Mouse (Mus musculus): ENCODE results near the gene Kndc1. TPM values are rescaled to one million over a fixed set of nuclear protein-coding genes. Genes with fewer than 3 reads are reported as not detected.

Kndc1 gene
- polyA plus RNA-seq, 1 experiment from 2014 or later = 0.11 TPM

MicroRNAs encoded within 50 kb of the gene (microRNA counts, 519-probe panel; counts per million panel counts)
- microRNA mmu-miR-202-3p (209 counts per million, percentile 61 among the panel's probes with 10 or more counts), microRNA mmu-miR-202-5p (1,635 counts per million, percentile 62 among the panel's probes with 10 or more counts)

Small RNA genes within 50 kb of the gene (microRNA-seq; reads per million reads assigned to microRNA genes)
- gene Mir202 = not detected
- 0.82 reads per million for gene Mir7062
- not detected for gene mmu-mir-7686

Other genes with a start within 250 kb of the Kndc1 start
- gene Cfap46, start 210.9 kb upstream of the Kndc1 start, polyA plus RNA-seq (2015; fragmentation: Nextera tagmentation; extraction: Ambion mirVana) = 0.05 TPM in 1 of 2 replicates, not detected in the other
- gene Adgra1, start 60.5 kb upstream of the Kndc1 start, polyA plus RNA-seq (2015; fragmentation: Nextera tagmentation; extraction: Ambion mirVana) = 0.13 and 0.14 TPM in 2 replicates
- not detected in 2 replicates for gene Utf1, start 49.1 kb downstream of the Kndc1 start, polyA plus RNA-seq (2015; fragmentation: Nextera tagmentation; extraction: Ambion mirVana)
- 0.28 TPM in 1 of 2 replicates, not detected in the other for gene 6430531B16Rik, start 84.1 kb downstream of the Kndc1 start, polyA plus RNA-seq (2015; fragmentation: Nextera tagmentation; extraction: Ambion mirVana)
- gene Adam8, start 97.9 kb downstream of the Kndc1 start, polyA plus RNA-seq (2015; fragmentation: Nextera tagmentation; extraction: Ambion mirVana) = 0.83 and 1.0 TPM in 2 replicates
- 27.7 and 33.6 TPM in 2 replicates for gene Zfp511, start 141.7 kb downstream of the Kndc1 start, polyA plus RNA-seq (2015; fragmentation: Nextera tagmentation; extraction: Ambion mirVana)
- gene Tubgcp2, start 142.0 kb downstream of the Kndc1 start, polyA plus RNA-seq (2015; fragmentation: Nextera tagmentation; extraction: Ambion mirVana) = 36.4 and 37.0 TPM in 2 replicates
- not detected in 2 replicates for gene Msx3, start 154.4 kb downstream of the Kndc1 start, polyA plus RNA-seq (2015; fragmentation: Nextera tagmentation; extraction: Ambion mirVana)
- gene Caly, start 187.9 kb downstream of the Kndc1 start, polyA plus RNA-seq (2015; fragmentation: Nextera tagmentation; extraction: Ambion mirVana) = 0.25 and 0.66 TPM in 2 replicates
- gene Prap1, start 198.7 kb downstream of the Kndc1 start, polyA plus RNA-seq (2015; fragmentation: Nextera tagmentation; extraction: Ambion mirVana) = 0.33 TPM in 1 of 2 replicates, not detected in the other
- gene Fuom, start 207.7 kb downstream of the Kndc1 start, polyA plus RNA-seq (2015; fragmentation: Nextera tagmentation; extraction: Ambion mirVana) = 74.4 and 80.9 TPM in 2 replicates
- gene Paox, start 221.1 kb downstream of the Kndc1 start, polyA plus RNA-seq (2015; fragmentation: Nextera tagmentation; extraction: Ambion mirVana) = 10.9 and 14.4 TPM in 2 replicates
- gene Echs1, start 221.8 kb downstream of the Kndc1 start, polyA plus RNA-seq (2015; fragmentation: Nextera tagmentation; extraction: Ambion mirVana) = 169 and 182 TPM in 2 replicates
- gene Mtg1, start 242.9 kb downstream of the Kndc1 start, polyA plus RNA-seq (2015; fragmentation: Nextera tagmentation; extraction: Ambion mirVana) = 27.2 and 30.5 TPM in 2 replicates